Mouse (Mus musculus) olfactory bulb, adult 2 months (tissue): ENCODE data around the gene Hikeshi.

Experiments used
- CTCF ChIP-seq: fragments of 200-500 bp; IDR thresholded peaks from 2 replicates; pipeline ENCODE4 v1.5.1; 2012; ENCODE audit warnings: low read depth, mild to moderate bottlenecking, low read length, moderate library complexity; ENCODE audit not compliant: insufficient read depth
- POLR2A ChIP-seq: fragments of 200-500 bp; IDR thresholded peaks from 2 replicates; pipeline ENCODE4 v1.6.1; 2012; ENCODE audit warnings: mild to moderate bottlenecking, low read depth, low read length, moderate library complexity; ENCODE audit not compliant: insufficient read depth

DNA sequence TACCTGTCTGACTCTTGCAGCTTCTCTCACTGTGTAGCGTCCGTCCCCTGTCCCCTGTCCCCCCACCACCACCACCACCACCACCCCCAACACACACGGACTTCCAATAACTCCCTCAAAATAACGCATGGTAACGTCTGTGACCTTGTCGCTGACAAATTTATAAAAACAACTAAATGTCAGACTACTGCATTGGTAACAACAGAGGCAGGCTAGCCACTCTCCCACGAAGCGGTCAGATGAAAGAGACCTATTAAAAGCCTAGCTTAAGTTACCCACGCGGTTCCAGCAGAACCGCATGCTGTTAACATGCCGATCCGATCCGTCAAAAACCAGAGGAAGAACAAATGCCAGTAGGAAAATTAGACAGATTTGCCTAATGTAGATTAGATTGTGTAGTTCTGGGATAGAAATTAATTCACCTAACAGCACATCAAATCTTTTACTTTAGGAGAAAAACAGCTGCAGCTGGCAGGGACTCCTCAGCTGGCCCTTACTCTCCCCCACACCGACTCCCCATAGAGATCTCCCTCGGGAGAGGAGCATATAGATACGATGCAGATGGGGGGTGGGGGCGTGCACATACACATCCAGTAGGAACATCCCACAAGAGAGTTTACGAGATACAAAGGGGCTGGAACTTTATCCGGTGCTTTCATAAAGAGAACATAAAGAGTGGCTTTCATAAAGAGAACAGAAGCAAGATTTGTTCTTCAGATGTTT is 31.9 kb downstream of the Hikeshi start:
- TF ChIP-seq CTCF (no peak), POLR2A (no peak)
